Mouse (Mus musculus) T-helper 1 cell (primary cell): ENCODE results near the gene Gmds.

ENCODE experiments used
- in situ Hi-C: fragments of 300-600 bp; cut with MboI, MseI; formaldehyde crosslinking; loops from one replicate; pipeline ENCODE4 v1.15.1; 2025; ENCODE audit warnings: high pct_unique_total_duplicates

Gmds gene

GRCm38 (mm10) chr13:31819664-31820405 lies 518.7 kb downstream of the Gmds start:
- in situ Hi-C loops = loop anchor here (10.0 kb wide), 1 partner anchor 375 kb away; no protein-coding TSS in a partner anchor

- in situ Hi-C loops = loop anchor here (10.0 kb wide), 1 partner anchor 376 kb away; no protein-coding TSS in a partner anchor
These were observed 520.2 kb downstream of the Gmds start for GRCm38 (mm10) chr13:31818337-31818736.

DNA sequence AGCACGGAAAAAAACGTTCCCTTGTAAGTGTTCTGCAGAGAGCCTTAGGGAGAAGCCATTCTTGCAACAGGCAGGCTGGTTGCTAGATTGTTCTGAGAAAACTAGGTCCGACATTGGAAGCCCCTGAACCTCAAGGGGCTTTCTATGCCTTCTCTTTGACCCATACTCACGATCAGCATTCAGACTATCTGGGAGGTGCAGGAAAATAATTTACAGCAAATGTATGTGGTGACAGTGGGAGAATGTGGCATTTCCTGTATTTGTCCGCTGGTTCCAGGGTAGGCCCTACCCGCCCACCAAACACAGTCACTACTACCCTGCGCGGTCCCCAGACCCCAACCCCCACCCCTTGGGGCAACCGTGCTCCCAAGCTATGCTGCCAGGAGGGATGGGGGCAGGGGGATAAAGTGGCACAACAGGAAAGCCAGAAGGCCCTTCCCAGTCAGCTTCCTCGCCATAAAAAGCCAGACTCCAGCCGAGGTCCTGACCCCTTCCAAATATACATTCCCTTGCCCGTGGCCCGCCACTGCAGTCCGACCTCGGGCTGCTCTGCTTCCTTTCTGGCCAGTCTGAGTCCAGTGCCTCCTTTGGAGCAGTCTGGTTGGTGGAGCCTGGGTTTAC lies 523.0 kb downstream of the Gmds start:
- in situ Hi-C loops = loop anchor here (10.0 kb wide), 1 partner anchor 379 kb away; no protein-coding TSS in a partner anchor

GRCm38 (mm10) chr13:31812701-31813100 lies 525.8 kb downstream of the Gmds start:
- in situ Hi-C loops = loop anchor here (10.0 kb wide), 1 partner anchor 382 kb away; no protein-coding TSS in a partner anchor

DNA sequence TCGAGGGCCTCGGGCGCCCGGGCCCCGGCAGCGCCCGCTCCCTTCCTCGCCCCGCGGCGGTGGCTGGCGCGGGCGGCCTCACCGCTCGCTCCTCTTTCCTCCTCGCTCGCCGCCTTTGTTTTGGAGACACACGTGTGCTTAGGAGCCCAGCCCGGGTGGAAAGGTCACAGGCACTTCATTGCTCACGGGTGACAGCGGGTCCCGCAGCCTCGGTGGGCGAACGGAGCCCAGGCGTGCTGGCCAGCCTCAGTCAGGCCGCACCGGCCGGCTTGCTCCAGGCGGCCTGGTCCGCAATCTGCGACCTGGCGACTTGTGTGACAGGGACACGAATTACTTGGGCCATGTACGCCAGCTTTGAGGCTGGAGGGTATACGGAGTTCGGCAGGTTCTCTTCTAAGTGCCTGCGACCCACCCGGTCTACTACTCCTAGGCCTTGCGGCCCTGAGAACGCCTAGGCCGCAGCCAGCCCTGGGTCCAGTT lies 527.0 kb downstream of the Gmds start:
- in situ Hi-C loops = loop anchor here (10.0 kb wide), 1 partner anchor 383 kb away; no protein-coding TSS in a partner anchor

DNA sequence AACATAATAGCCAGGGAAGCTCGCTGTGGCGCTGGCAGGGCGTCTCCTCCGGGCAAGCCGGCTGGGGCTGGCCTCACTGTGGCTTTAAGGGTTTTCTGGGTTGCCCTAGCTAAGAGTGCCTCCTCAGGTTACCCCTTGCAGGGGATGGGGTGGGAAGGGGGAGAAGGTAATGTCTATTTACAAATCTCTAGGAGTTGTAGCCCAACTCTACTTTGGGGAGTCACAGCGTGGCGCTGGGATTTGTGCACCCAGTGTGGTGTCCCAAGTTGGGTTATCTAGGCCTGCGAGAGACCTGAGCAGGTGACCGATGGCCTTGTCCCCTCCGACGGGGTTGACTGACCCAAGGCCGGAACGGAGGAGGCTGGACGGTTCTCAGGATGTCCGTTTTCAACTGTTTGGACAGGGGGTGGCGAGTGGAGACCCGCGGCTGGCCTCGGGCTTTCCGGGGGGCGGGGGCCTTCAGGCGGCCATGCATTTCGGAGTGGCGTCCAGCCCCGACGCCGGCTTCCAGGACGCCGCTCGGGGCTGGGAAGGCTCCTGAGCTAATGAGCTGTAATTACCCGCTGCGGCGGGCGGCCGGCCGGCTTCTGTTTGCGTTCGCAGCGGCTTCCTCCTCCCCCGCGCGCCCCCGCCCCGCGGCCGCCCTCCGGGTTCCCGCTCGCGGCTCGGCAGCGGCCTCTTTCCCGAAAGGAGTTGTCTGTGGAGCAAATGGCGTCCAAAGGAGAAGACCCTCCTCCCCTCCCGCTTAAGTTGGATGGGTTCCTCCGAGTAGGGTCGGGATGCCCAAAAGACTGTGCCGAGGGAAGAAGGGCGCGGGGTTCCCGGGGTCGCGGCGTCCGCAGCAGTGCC lies 527.6 kb downstream of the Gmds start:
- in situ Hi-C loops = loop anchor here (10.0 kb wide), 1 partner anchor 384 kb away; no protein-coding TSS in a partner anchor

GRCm38 (mm10) chr13:31810375-31810692 lies 528.2 kb downstream of the Gmds start:
- in situ Hi-C loops = loop anchor here (10.0 kb wide), 1 partner anchor 384 kb away; no protein-coding TSS in a partner anchor

DNA sequence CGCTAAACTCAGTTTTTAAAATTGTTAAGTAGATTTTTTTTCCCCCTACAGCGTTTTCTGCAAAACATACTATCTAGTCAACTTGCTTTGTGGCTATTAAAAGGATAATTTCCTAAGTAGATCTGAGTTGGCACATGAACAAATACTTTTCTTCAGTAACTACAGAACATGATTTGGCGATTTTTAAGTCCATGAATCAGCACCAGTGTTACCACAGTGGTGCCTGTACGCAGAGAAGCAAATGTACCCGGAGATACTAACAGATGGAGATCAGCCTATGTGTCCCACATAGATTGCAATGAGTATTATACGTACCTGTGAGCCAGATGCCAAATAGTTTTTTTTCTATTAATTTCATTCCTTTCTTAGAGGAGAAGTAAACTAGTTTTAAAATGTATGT lies 528.8 kb downstream of the Gmds start:
- in situ Hi-C loops = loop anchor here (10.0 kb wide), 1 partner anchor 385 kb away; no protein-coding TSS in a partner anchor

GRCm38 (mm10) chr13:31808804-31809420 lies 529.6 kb downstream of the Gmds start:
- in situ Hi-C loops = no loop called here

- in situ Hi-C loops = no loop called here
These were observed 530.3 kb downstream of the Gmds start for GRCm38 (mm10) chr13:31808116-31808803.

- in situ Hi-C loops = no loop called here
These were observed 530.8 kb downstream of the Gmds start for GRCm38 (mm10) chr13:31807736-31808115.

- in situ Hi-C loops = no loop called here
These were observed 531.4 kb downstream of the Gmds start for GRCm38 (mm10) chr13:31806890-31807735.

- in situ Hi-C loops = no loop called here
These were observed 532.1 kb downstream of the Gmds start, which contains the start of gene Foxc1 for GRCm38 (mm10) chr13:31806428-31806832. Foxc1 (plus strand) TSS chr13:31806633.

- in situ Hi-C loops = no loop called here
These were observed 532.6 kb downstream of the Gmds start for GRCm38 (mm10) chr13:31805831-31806427.

DNA sequence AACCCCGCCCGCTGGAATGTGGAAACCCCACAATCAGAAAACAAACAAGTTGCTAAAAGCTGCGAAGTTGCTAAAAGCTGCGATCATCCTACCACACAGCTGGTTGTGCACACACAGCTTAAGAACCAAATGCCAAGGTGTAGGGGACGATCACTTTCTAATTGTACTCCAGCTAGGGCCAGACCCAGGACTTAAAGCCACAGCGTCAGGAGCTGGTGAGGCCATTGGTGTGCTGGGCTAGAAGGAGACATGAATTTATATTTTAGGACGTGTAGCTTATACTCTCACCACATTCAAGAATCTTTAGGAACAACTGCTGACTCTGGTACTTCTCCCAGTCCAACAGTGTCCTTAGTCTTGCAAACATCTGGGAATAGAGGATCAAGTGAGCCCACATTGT lies 534.0 kb downstream of the Gmds start:
- in situ Hi-C loops = loop anchor here (5.0 kb wide), 1 partner anchor 613 kb away; no protein-coding TSS in a partner anchor

DNA sequence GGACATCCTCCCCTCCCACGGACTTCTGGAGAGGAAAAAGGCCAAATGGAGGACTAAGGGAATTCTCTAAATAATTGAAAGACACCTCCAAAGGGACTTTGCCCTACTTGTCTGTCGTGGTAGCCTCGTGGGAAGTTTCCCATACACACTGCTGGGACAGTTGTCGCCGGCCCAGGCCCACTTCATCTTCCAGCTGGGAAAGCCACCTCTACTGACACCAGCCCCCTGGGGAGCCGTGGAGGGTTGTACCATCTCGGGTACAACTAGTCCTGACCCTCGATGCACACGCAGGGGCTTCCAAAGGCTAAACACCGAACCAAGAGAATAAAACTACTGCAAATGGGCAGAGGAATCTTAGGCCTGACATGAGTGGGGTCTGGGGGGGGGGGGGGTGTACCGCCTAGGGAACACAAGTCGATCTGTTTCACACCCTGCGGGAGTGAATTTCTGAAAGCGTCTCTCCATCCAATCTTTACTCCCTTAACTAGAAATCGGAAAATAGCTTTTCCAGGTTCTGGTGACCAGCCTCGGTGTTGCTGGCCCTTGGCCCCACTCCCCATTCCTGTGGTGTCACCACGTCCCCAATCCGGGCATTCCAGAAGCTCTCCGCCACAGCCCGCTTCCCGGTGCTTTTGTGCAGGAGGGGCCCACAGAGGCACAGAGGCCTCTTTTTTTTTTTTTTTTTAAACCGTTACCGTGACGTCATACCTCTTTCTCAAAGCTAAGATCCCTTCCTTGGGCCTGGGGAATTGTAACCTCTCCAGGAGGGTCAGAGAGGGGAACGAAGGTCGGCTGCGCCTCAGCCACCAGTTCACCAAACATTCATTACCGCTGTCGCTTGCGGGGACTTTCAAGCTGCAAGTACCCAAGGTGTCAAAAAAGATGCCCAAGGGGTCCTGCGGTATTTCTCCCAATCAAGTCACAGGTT lies 535.1 kb downstream of the Gmds start:
- in situ Hi-C loops = loop anchor here (5.0 kb wide), 1 partner anchor 614 kb away; no protein-coding TSS in a partner anchor

DNA sequence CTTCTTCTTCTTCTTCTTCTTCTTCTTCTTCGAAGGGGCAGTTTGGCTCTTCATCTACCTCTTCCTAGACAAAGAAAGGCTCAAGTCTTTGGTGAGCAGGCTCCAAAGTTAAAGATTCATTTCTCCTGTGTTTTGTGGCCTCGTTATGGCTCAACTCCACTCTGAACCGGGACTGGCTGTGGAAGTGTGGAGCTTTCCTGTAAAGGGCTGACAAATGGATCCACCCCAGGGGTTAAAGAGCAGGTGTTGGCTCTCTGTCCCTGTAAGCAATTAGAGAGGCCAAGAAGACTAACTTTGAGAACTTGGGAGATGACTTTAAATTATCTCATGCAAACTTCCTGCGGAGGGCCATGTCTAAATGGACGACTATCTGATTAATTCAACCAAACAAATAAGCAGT lies 536.1 kb downstream of the Gmds start:
- in situ Hi-C loops = loop anchor here (5.0 kb wide), 1 partner anchor 615 kb away; no protein-coding TSS in a partner anchor
